Mouse (Mus musculus) midbrain, embryonic 16.5 days (tissue): ENCODE measurements around the gene Fbxw13. TPM values are rescaled to one million over a fixed set of nuclear protein-coding genes. Genes with fewer than 3 reads are reported as not detected.
"Not testable (repeated sequence)": the region's sequence is repeated elsewhere in the genome, so short reads cannot be mapped to it uniquely, and the experiment has no call there.

Experiments used
- ATAC-seq: fragments of 200-750 bp; cut with Nextera tagmentation; 2 replicates; pipeline ENCODE4 v1.8.0; 2017; ENCODE audit warnings: moderate TSS enrichment
- H3K27ac ChIP-seq: fragments of 300-500 bp; sonication (generic); 2 replicates; pipeline ENCODE4 v1.5.1; 2014; ENCODE audit warnings: mild to moderate bottlenecking, low read length, mixed read lengths
- H3K27me3 ChIP-seq: fragments of 300-500 bp; sonication (generic); 2 replicates; pipeline ENCODE4 v1.6.1; 2014; ENCODE audit warnings: low read depth, low read length, mixed read lengths; ENCODE audit not compliant: control insufficient read depth, insufficient read depth
- H3K36me3 ChIP-seq: fragments of 300-500 bp; sonication (generic); 2 replicates; pipeline ENCODE4 v1.6.1; 2014; ENCODE audit warnings: mild to moderate bottlenecking, low read length, moderate library complexity, mixed read lengths; ENCODE audit not compliant: control insufficient read depth, insufficient read depth
- H3K4me1 ChIP-seq: fragments of 300-500 bp; sonication (generic); 2 replicates; pipeline ENCODE4 v1.6.1; 2014; ENCODE audit warnings: mild to moderate bottlenecking, low read length, mixed read lengths; ENCODE audit not compliant: control insufficient read depth, insufficient read depth
- H3K4me2 ChIP-seq: fragments of 300-500 bp; sonication (generic); 2 replicates; pipeline ENCODE4 v1.6.1; 2014; ENCODE audit warnings: mild to moderate bottlenecking, low read length, mixed read lengths
- H3K4me3 ChIP-seq: fragments of 300-500 bp; sonication (generic); 2 replicates; pipeline ENCODE4 v1.5.1; 2014; ENCODE audit warnings: low read depth, mild to moderate bottlenecking, low read length, moderate library complexity, mixed read lengths
- H3K9ac ChIP-seq: fragments of 300-500 bp; sonication (generic); 2 replicates; pipeline ENCODE4 v1.6.1; 2014; ENCODE audit warnings: low read depth, low read length, mixed read lengths
- H3K9me3 ChIP-seq: fragments of 300-500 bp; sonication (generic); replicated peaks from 2 replicates; pipeline ENCODE4 v1.6.1; 2014; ENCODE audit warnings: mild to moderate bottlenecking, low read length, mixed read lengths; ENCODE audit not compliant: control insufficient read depth, poor library complexity, severe bottlenecking
- WGBS: fragments of 180-500 bp; shearing (Covaris S2); extraction: QIAGEN DNeasy Blood & Tissue Kit; methylation state at CpG from one replicate; pipeline ENCODE4 v1.1.7; 2014; 5-methylcytosine and 5-hydroxymethylcytosine counted together
- polyA plus RNA-seq: library from polyadenylated mRNA; unstranded; fragments of >200 nt; fragmentation: Nextera tagmentation; extraction: Ambion mirVana; gene quantifications from 2 replicates; pipeline ENCODE4 v1.2.1, GENCODE M21; 2015

The Fbxw13 gene
- polyA plus RNA-seq, 1 experiment from 2014 or later, result not detected

GRCm38 (mm10) chr9:109161941-109162340 is 33.8 kb downstream of the Fbxw13 start, which contains the start of gene Fbxw21:
Gene Fbxw21 (minus strand): TSS chr9:109162041.
- Histone ChIP-seq H3K27me3 (no peaks in the 10 kb centered on the region), H3K4me3 (no peak within 1 kb of the TSS), H3K27ac (no peak within 1 kb of the TSS), H3K9ac (no peak within 1 kb of the TSS), H3K4me2 (no peak within 1 kb of the TSS), H3K4me1 (no peaks in the 10 kb centered on the region), H3K36me3 (no peaks in the 10 kb centered on the region), H3K9me3 (no peaks in the 10 kb centered on the region)
- no peak for ATAC-seq
- WGBS, result 75% methylated on average over 3 of the region's 3 CpGs

DNA sequence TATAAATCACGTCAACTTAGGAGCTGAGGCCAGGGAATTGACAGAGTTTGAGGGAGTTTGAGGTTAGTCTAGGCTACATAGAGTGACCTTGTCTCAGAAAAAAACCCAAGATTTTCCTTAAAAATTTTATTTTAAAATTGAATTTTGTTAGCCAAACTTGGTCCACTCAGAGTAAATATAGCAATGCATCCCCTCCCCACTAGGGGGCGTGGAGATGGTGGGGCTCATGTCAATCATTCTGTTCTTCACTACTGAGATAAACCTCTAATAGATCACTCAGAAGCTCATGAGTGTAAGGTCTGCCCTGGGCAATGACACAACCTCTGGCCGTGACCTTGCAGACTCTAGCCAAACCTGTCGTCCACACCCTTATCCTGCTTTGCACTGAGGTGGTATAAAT is 55.4 kb downstream of the Fbxw13 start:
- H3K27ac ChIP-seq, H3K4me2 ChIP-seq, H3K4me1 ChIP-seq, H3K27me3 ChIP-seq, H3K9ac ChIP-seq, ATAC-seq, H3K4me3 ChIP-seq, H3K36me3 ChIP-seq, H3K9me3 ChIP-seq: not testable (repeated sequence)
- WGBS, result 67% methylated on average over 4 of the region's 4 CpGs

DNA sequence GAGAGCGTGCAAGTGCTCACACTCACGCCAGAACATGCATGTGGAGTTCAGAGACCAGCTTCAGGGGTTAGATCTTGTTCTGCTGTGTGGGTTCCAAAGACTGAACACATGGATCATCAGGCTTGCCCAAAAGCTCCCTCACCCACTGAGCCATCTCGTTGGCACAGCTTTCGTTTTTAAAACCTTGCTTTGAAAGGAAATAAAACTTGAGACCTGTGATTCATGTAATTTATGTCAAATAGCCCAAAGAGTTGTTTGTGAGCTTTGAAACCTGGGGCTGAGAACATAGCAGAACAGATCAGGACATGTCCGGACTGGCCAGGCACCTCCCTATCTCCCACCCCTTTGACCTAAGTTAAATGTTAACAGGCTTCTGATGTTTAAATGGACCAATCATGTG is 65.7 kb downstream of the Fbxw13 start:
- Histone ChIP-seq H3K27me3 (no peaks in the 10 kb centered on the region), H3K36me3 (no peaks in the 10 kb centered on the region), H3K9ac (no peak overlapping the region), H3K4me1 (no peaks in the 10 kb centered on the region), H3K4me2 (no peak overlapping the region), H3K4me3 (no peak overlapping the region), H3K9me3 (no peaks in the 10 kb centered on the region), H3K27ac (no peak overlapping the region)
- 92% methylated on average over 5 of the region's 5 CpGs for WGBS
- no peak for ATAC-seq

Other genes with a start within 250 kb of the Fbxw13 start
- gene Col7a1, start 242.4 kb downstream of the Fbxw13 start, polyA plus RNA-seq, result 1.1 and 1.6 TPM in 2 replicates
- gene Ucn2, start 210.0 kb downstream of the Fbxw13 start, polyA plus RNA-seq, result not detected in 2 replicates
- gene Pfkfb4, start 204.2 kb downstream of the Fbxw13 start, polyA plus RNA-seq, result 31.5 and 31.9 TPM in 2 replicates
- 60.1 and 68.9 TPM in 2 replicates for gene Shisa5, start 157.4 kb downstream of the Fbxw13 start, polyA plus RNA-seq
- 12.1 and 13.7 TPM in 2 replicates for gene Trex1, start 136.2 kb downstream of the Fbxw13 start, polyA plus RNA-seq
- 31.5 and 34.1 TPM in 2 replicates for gene Atrip, start 121.9 kb downstream of the Fbxw13 start, polyA plus RNA-seq
- 12.5 and 13.1 TPM in 2 replicates for gene Ccdc51, start 113.5 kb downstream of the Fbxw13 start, polyA plus RNA-seq
- 674 and 688 TPM in 2 replicates for gene Tma7, start 113.4 kb downstream of the Fbxw13 start, polyA plus RNA-seq
- gene Plxnb1, start 100.6 kb downstream of the Fbxw13 start, polyA plus RNA-seq, result 17.9 and 19.1 TPM in 2 replicates
- gene Fbxw21, start 33.9 kb downstream of the Fbxw13 start, polyA plus RNA-seq, result not detected in 2 replicates
- not detected in 2 replicates for gene Fbxw20, start 38.8 kb upstream of the Fbxw13 start, polyA plus RNA-seq
- gene Fbxw14, start 91.7 kb upstream of the Fbxw13 start, polyA plus RNA-seq, result not detected in 2 replicates
- not detected in 2 replicates for gene Fbxw28, start 143.7 kb upstream of the Fbxw13 start, polyA plus RNA-seq
- not detected in 2 replicates for gene Fbxw22, start 208.3 kb upstream of the Fbxw13 start, polyA plus RNA-seq